Mouse (Mus musculus) neural tube, embryonic 15.5 days (tissue): ENCODE results near the gene Nanos3. TPM values are rescaled to one million over a fixed set of nuclear protein-coding genes. Genes with fewer than 3 reads are reported as not detected.

ENCODE experiments used
- ATAC-seq: fragments of 200-750 bp; cut with Nextera tagmentation; 2 replicates; pipeline ENCODE4 v1.8.0; 2017; ENCODE audit warnings: mild to moderate bottlenecking, moderate TSS enrichment, moderate library complexity; ENCODE audit not compliant: low FRiP score
- H3K27ac ChIP-seq: fragments of 300-500 bp; sonication (generic); replicated peaks from 2 replicates; pipeline ENCODE4 v1.5.1; 2015; ENCODE audit warnings: mild to moderate bottlenecking, inconsistent platforms
- H3K27me3 ChIP-seq: fragments of 300-500 bp; sonication (generic); replicated peaks from 2 replicates; pipeline ENCODE4 v1.6.1; 2015; ENCODE audit warnings: inconsistent platforms
- H3K36me3 ChIP-seq: fragments of 300-500 bp; sonication (generic); 2 replicates; pipeline ENCODE4 v1.6.1; 2015; ENCODE audit warnings: inconsistent platforms
- H3K4me1 ChIP-seq: fragments of 300-500 bp; sonication (generic); 2 replicates; pipeline ENCODE4 v1.6.1; 2015; ENCODE audit warnings: inconsistent platforms
- H3K4me2 ChIP-seq: fragments of 300-500 bp; sonication (generic); 2 replicates; pipeline ENCODE4 v1.6.1; 2015; ENCODE audit warnings: inconsistent platforms, mild to moderate bottlenecking, moderate library complexity
- H3K4me3 ChIP-seq: fragments of 300-500 bp; sonication (generic); replicated peaks from 2 replicates; pipeline ENCODE4 v1.5.1; 2015; ENCODE audit warnings: mild to moderate bottlenecking, inconsistent platforms
- H3K9ac ChIP-seq: fragments of 300-500 bp; sonication (generic); replicated peaks from 2 replicates; pipeline ENCODE4 v1.6.1; 2015; ENCODE audit warnings: mild to moderate bottlenecking, inconsistent platforms
- H3K9me3 ChIP-seq: fragments of 300-500 bp; sonication (generic); replicated peaks from 2 replicates; pipeline ENCODE4 v1.6.1; 2016; ENCODE audit warnings: inconsistent platforms
- WGBS: fragments of 180-500 bp; shearing (Covaris S2); methylation state at CpG from one replicate; pipeline ENCODE4 v1.1.7; 2015; ENCODE audit warnings: mixed read lengths; 5-methylcytosine and 5-hydroxymethylcytosine counted together
- polyA plus RNA-seq: library from polyadenylated mRNA; unstranded; fragments of >200 nt; fragmentation: Nextera tagmentation; extraction: Ambion mirVana; gene quantifications from 2 replicates; pipeline ENCODE4 v1.2.1, GENCODE M21; 2015

The Nanos3 gene
- polyA plus RNA-seq, 1 experiment from 2014 or later, result 11.9 TPM

GRCm38 (mm10) chr8:84179946-84180345 lies 5.1 kb downstream of the Nanos3 start:
- no peak for ATAC-seq
- H3K27me3 ChIP-seq, result no peaks in the 10 kb centered on the region
- H3K9me3 ChIP-seq, result no peaks in the 10 kb centered on the region
- H3K4me1 ChIP-seq, result peaks cover 71% of the 10 kb centered on the region
- WGBS, result 4% methylated on average over 4 of the region's 4 CpGs
- peaks cover 13% of the 10 kb centered on the region for H3K36me3 ChIP-seq
- peak overlapping the region; percentile 29 for H3K4me3 ChIP-seq
- H3K27ac ChIP-seq, result peak overlapping the region; percentile 64
- H3K9ac ChIP-seq, result peak overlapping the region; percentile 40
- peak overlapping the region; percentile 83 for H3K4me2 ChIP-seq

- no peak for ATAC-seq
- WGBS, result 68% methylated on average over 8 of the region's 8 CpGs
- Histone ChIP-seq H3K9me3 (no peaks in the 10 kb centered on the region), H3K4me1 (peaks cover 64% of the 10 kb centered on the region), H3K27ac (no peak overlapping the region), H3K27me3 (no peaks in the 10 kb centered on the region), H3K4me2 (no peak overlapping the region), H3K9ac (no peak overlapping the region), H3K36me3 (peaks cover 20% of the 10 kb centered on the region), H3K4me3 (no peak overlapping the region)
These were observed 6.4 kb downstream of the Nanos3 start for GRCm38 (mm10) chr8:84178592-84178991.

- H3K4me3 ChIP-seq, result no peak overlapping the region
- H3K4me2 ChIP-seq, result no peak overlapping the region
- H3K4me1 ChIP-seq, result peaks cover 58% of the 10 kb centered on the region
- H3K36me3 ChIP-seq, result peaks cover 32% of the 10 kb centered on the region
- no peak for ATAC-seq
- no peak overlapping the region for H3K27ac ChIP-seq
- no peak overlapping the region for H3K9ac ChIP-seq
- H3K27me3 ChIP-seq, result no peaks in the 10 kb centered on the region
- H3K9me3 ChIP-seq, result no peaks in the 10 kb centered on the region
- 91% methylated on average over 3 of the region's 3 CpGs for WGBS
These were observed 7.6 kb downstream of the Nanos3 start for GRCm38 (mm10) chr8:84177405-84177804.

GRCm38 (mm10) chr8:84176560-84176959 lies 8.5 kb downstream of the Nanos3 start:
- 48% methylated on average over 3 of the region's 3 CpGs for WGBS

GRCm38 (mm10) chr8:84173861-84174260 lies 11.2 kb downstream of the Nanos3 start:
- no peaks in the 10 kb centered on the region for H3K27me3 ChIP-seq
- H3K4me1 ChIP-seq, result peaks cover 22% of the 10 kb centered on the region
- H3K9me3 ChIP-seq, result no peaks in the 10 kb centered on the region
- WGBS, result 88% methylated on average over 6 of the region's 6 CpGs
- H3K27ac ChIP-seq, result no peak overlapping the region
- H3K36me3 ChIP-seq, result peaks cover 53% of the 10 kb centered on the region
- H3K4me3 ChIP-seq, result no peak overlapping the region
- H3K9ac ChIP-seq, result no peak overlapping the region
- no peak for ATAC-seq
- no peak overlapping the region for H3K4me2 ChIP-seq

More at GRCm38 (mm10) chr8:84176560-84176959, 8.5 kb downstream of the Nanos3 start:
- ATAC-seq, result no peak
- H3K4me2 ChIP-seq, result no peak overlapping the region
- H3K36me3 ChIP-seq, result peaks cover 41% of the 10 kb centered on the region
- H3K27me3 ChIP-seq, result no peaks in the 10 kb centered on the region
- H3K4me3 ChIP-seq, result no peak overlapping the region
- H3K27ac ChIP-seq, result no peak overlapping the region
- H3K9me3 ChIP-seq, result no peaks in the 10 kb centered on the region
- no peak overlapping the region for H3K9ac ChIP-seq
- peaks cover 49% of the 10 kb centered on the region for H3K4me1 ChIP-seq

GRCm38 (mm10) chr8:84170096-84170495 lies 14.9 kb downstream of the Nanos3 start:
- ATAC-seq, result no peak
- Histone ChIP-seq H3K9me3 (no peaks in the 10 kb centered on the region), H3K4me1 (0 out of 2 replicates have a peak, but pooled peaks cover 4% of the 10 kb centered on the region), H3K9ac (no peak overlapping the region), H3K4me2 (no peak overlapping the region), H3K4me3 (no peak overlapping the region), H3K27ac (no peak overlapping the region), H3K27me3 (no peaks in the 10 kb centered on the region), H3K36me3 (peaks cover 40% of the 10 kb centered on the region)
- WGBS, result 86% methylated on average over 5 of the region's 5 CpGs

GRCm38 (mm10) chr8:84167696-84168095 lies 17.3 kb downstream of the Nanos3 start:
- WGBS, result 84% methylated on average over 2 of the region's 2 CpGs
- H3K9ac ChIP-seq, result no peak overlapping the region
- no peak overlapping the region for H3K4me3 ChIP-seq
- no peaks in the 10 kb centered on the region for H3K9me3 ChIP-seq
- no peak for ATAC-seq
- H3K27ac ChIP-seq, result no peak overlapping the region
- no peaks in the 10 kb centered on the region for H3K4me1 ChIP-seq
- no peak overlapping the region for H3K4me2 ChIP-seq
- H3K36me3 ChIP-seq, result peaks cover 24% of the 10 kb centered on the region
- no peaks in the 10 kb centered on the region for H3K27me3 ChIP-seq

- WGBS, result 95% methylated on average over 4 of the region's 4 CpGs
- Histone ChIP-seq H3K9ac (no peak overlapping the region), H3K36me3 (peaks cover 9% of the 10 kb centered on the region), H3K4me3 (no peak overlapping the region), H3K27me3 (no peaks in the 10 kb centered on the region), H3K27ac (no peak overlapping the region), H3K9me3 (no peaks in the 10 kb centered on the region), H3K4me2 (no peak overlapping the region), H3K4me1 (no peaks in the 10 kb centered on the region)
- no peak for ATAC-seq
These were observed 27.4 kb downstream of the Nanos3 start for GRCm38 (mm10) chr8:84157620-84158019.

GRCm38 (mm10) chr8:84149181-84149580 lies 35.8 kb downstream of the Nanos3 start:
- no peak overlapping the region for H3K4me3 ChIP-seq
- H3K27ac ChIP-seq, result no peak overlapping the region
- H3K9ac ChIP-seq, result no peak overlapping the region
- no peak overlapping the region for H3K4me2 ChIP-seq
- WGBS, result 71% methylated on average over 3 of the region's 3 CpGs
- H3K4me1 ChIP-seq, result peaks cover 28% of the 10 kb centered on the region
- no peaks in the 10 kb centered on the region for H3K9me3 ChIP-seq
- H3K36me3 ChIP-seq, result peaks cover 11% of the 10 kb centered on the region
- no peak for ATAC-seq
- H3K27me3 ChIP-seq, result no peaks in the 10 kb centered on the region

GRCm38 (mm10) chr8:84148531-84148850 lies 36.5 kb downstream of the Nanos3 start:
- peak; percentile 4; the same call in 1 of the 2 replicates for ATAC-seq
- Histone ChIP-seq H3K27ac (0 out of 2 replicates have a peak overlapping the region, but pooled peaks have one; percentile 48), H3K27me3 (no peaks in the 10 kb centered on the region), H3K36me3 (peaks cover 18% of the 10 kb centered on the region), H3K4me1 (peaks cover 28% of the 10 kb centered on the region), H3K4me3 (peak overlapping the region; percentile 63), H3K4me2 (peak overlapping the region; percentile 89), H3K9ac (peak overlapping the region; percentile 92), H3K9me3 (no peaks in the 10 kb centered on the region)
- 92% methylated on average over 5 of the region's 5 CpGs for WGBS

GRCm38 (mm10) chr8:84147769-84148530 lies 37.1 kb downstream of the Nanos3 start, which contains the start of the genes Cc2d1a and 4930432K21Rik:
TSS of gene Cc2d1a (minus strand) at chr8:84147936.
TSS of gene 4930432K21Rik (plus strand) at chr8:84148025.
- 16% methylated on average over 49 of the region's 49 CpGs for WGBS

GRCm38 (mm10) chr8:84147324-84147766 lies 37.7 kb downstream of the Nanos3 start:
- H3K4me2 ChIP-seq, result peak overlapping the region; percentile 89
- 13% methylated on average over 14 of the region's 14 CpGs for WGBS
- H3K9ac ChIP-seq, result peak overlapping the region; percentile 92
- no peaks in the 10 kb centered on the region for H3K27me3 ChIP-seq
- peaks cover 28% of the 10 kb centered on the region for H3K4me1 ChIP-seq
- peak overlapping the region; percentile 63 for H3K4me3 ChIP-seq
- H3K9me3 ChIP-seq, result no peaks in the 10 kb centered on the region
- H3K36me3 ChIP-seq, result peaks cover 30% of the 10 kb centered on the region
- ATAC-seq, result peak; percentile 75
- peak overlapping the region; percentile 67; the same call in 1 of the 2 replicates for H3K27ac ChIP-seq

More at GRCm38 (mm10) chr8:84147769-84148530, 37.1 kb downstream of the Nanos3 start, which contains the start of the genes Cc2d1a and 4930432K21Rik:
- H3K4me1 ChIP-seq, result peaks cover 28% of the 10 kb centered on the region
- ATAC-seq, result peak; percentile 97
- peak within 1 kb of the TSS; percentile 67 for H3K27ac ChIP-seq
- H3K4me2 ChIP-seq, result peak within 1 kb of the TSS; percentile 89
- peak within 1 kb of the TSS; percentile 92 for H3K9ac ChIP-seq
- H3K36me3 ChIP-seq, result peaks cover 24% of the 10 kb centered on the region
- no peaks in the 10 kb centered on the region for H3K27me3 ChIP-seq
- H3K4me3 ChIP-seq, result peak within 1 kb of the TSS; percentile 63
- H3K9me3 ChIP-seq, result no peaks in the 10 kb centered on the region
